ENCODE assay signal across 19 mouse cellular contexts in genomic region chr3:77051884-77052283, GRCm38 (mm10).
DNase-seq lines count a peak whose midpoint lies in the region; ATAC-seq and TF ChIP-seq lines count a peak whose summit lies in the region.
"Had no signal": no experiment of that assay in that cellular context is flagged by ENCODE, and none has a peak within 500 bp of the region (broad histone marks: within the 10 kb centered on the region; RNA-seq: fewer than 3 reads in every experiment).

No protein-coding gene starts in this region.

- H3K9ac ChIP-seq in forebrain, embryonic 14.5 days (ENCODE audit: low read length) = no peak overlapping the region
- no peak overlapping the region for H3K9ac ChIP-seq in forebrain, embryonic 12.5 days
- no peak overlapping the region for H3K9ac ChIP-seq in liver, adult 2 months (ENCODE audit: low read depth, low read length)
- H3K9ac ChIP-seq in liver, postnatal 0 days (replicated peaks) = no peak overlapping the region
- H3K9ac ChIP-seq: heart, embryonic 15.5 days; limb, embryonic 12.5 days had no signal

- no peak for TF ChIP-seq POLR2A in liver, adult 2 months (IDR thresholded peaks at IDR 0.05; ENCODE audit: extremely low read depth, insufficient read depth, low read length)
- TF ChIP-seq POLR2A in brain, embryonic 14.5 days (IDR thresholded peaks at IDR 0.05; ENCODE audit: borderline replicate concordance, extremely low read depth, insufficient read depth, insufficient read length, poor library complexity, severe bottlenecking) = no peak

- TF ChIP-seq CTCF in liver, adult 2 months (IDR thresholded peaks at IDR 0.05; ENCODE audit: low read depth, low read length) = no peak
- no peak for TF ChIP-seq CTCF in brain, embryonic 14.5 days (IDR thresholded peaks at IDR 0.05; ENCODE audit: borderline replicate concordance, extremely low read depth, insufficient read depth, insufficient read length)
- no peak for TF ChIP-seq CTCF in liver, postnatal 0 days (IDR thresholded peaks at IDR 0.05; ENCODE audit: low read depth)

- peak; percentile 37 for DNase-seq in forebrain, embryonic 14.5 days (ENCODE audit: low spot score)
- peak; percentile 4 for DNase-seq in liver, adult 2 months (ENCODE audit: extremely low read depth, low read depth, low spot score)
- no peak for DNase-seq in liver
- peak; percentile 44 for DNase-seq in brain, embryonic 14.5 days (ENCODE audit: low read depth)
- no peak for DNase-seq in liver, postnatal 0 days
- DNase-seq in embryo, embryonic 11 days = no peak
- DNase-seq: adrenal gland, postnatal 10 days; cerebellum, adult 9-11 months; gastrocnemius, postnatal 36 days; kidney, adult 8-10 months; kidney, postnatal 36 days; lung, postnatal 14 days; retina, postnatal 1 day; thymus, postnatal 25 days had no signal

- WGBS in forebrain, embryonic 14.5 days = 93% methylated on average over 1 of the region's 1 CpGs
- WGBS in forebrain, embryonic 12.5 days = 91% methylated on average over 1 of the region's 1 CpGs
- 79% methylated on average over 1 of the region's 1 CpGs for WGBS in liver, adult 2 months
- WGBS in liver, postnatal 0 days (ENCODE audit: insufficient replicate concordance) = 72% methylated on average over 1 of the region's 1 CpGs

- no peak overlapping the region for H3K4me3 ChIP-seq in forebrain, embryonic 14.5 days (ENCODE audit: low read depth, low read length)
- H3K4me3 ChIP-seq in forebrain, embryonic 12.5 days (replicated peaks) = no peak overlapping the region
- H3K4me3 ChIP-seq in liver, adult 2 months (ENCODE audit: insufficient read depth, low read depth, low read length) = no peak overlapping the region
- H3K4me3 ChIP-seq in liver, postnatal 0 days (ENCODE audit: low read depth, low read length) = no peak overlapping the region
- H3K4me3 ChIP-seq: heart, embryonic 15.5 days; limb, embryonic 12.5 days had no signal

- H3K79me2 ChIP-seq in liver, adult 2 months (ENCODE audit: control insufficient read depth, insufficient read depth, low read length) = no peaks in the 10 kb centered on the region

- no peaks in the 10 kb centered on the region for H3K36me3 ChIP-seq in forebrain, embryonic 14.5 days (ENCODE audit: control insufficient read depth, insufficient read depth, low read length)
- no peaks in the 10 kb centered on the region for H3K36me3 ChIP-seq in forebrain, embryonic 12.5 days (replicated peaks)
- H3K36me3 ChIP-seq in liver, adult 2 months (ENCODE audit: control insufficient read depth, insufficient read depth, low read length) = no peaks in the 10 kb centered on the region
- no peaks in the 10 kb centered on the region for H3K36me3 ChIP-seq in liver, postnatal 0 days (replicated peaks; ENCODE audit: insufficient read depth, low read length)
- H3K36me3 ChIP-seq: G1E; heart, embryonic 15.5 days; limb, embryonic 12.5 days had no signal

- H3K4me1 ChIP-seq in forebrain, embryonic 14.5 days (ENCODE audit: control insufficient read depth, insufficient read depth, low read length) = no peaks in the 10 kb centered on the region
- no peaks in the 10 kb centered on the region for H3K4me1 ChIP-seq in forebrain, embryonic 12.5 days
- H3K4me1 ChIP-seq in liver, adult 2 months (ENCODE audit: control insufficient read depth, insufficient read depth, low read length) = no peaks in the 10 kb centered on the region
- no peaks in the 10 kb centered on the region for H3K4me1 ChIP-seq in liver, postnatal 0 days (ENCODE audit: insufficient read depth)
- H3K4me1 ChIP-seq: heart, embryonic 15.5 days; limb, embryonic 12.5 days had no signal

- 0 out of 2 replicates have a peak, but pooled peaks have one; percentile 48 for ATAC-seq in forebrain, embryonic 14.5 days
- no peak for ATAC-seq in forebrain, embryonic 12.5 days (ENCODE audit: low FRiP score)
- peak; percentile 72 for ATAC-seq in liver, postnatal 0 days
- ATAC-seq: activated CD4-positive, CD25-positive, alpha-beta regulatory T cell, adult 4 months had no signal

- H3K27me3 ChIP-seq in forebrain, embryonic 14.5 days (replicated peaks; ENCODE audit: control insufficient read depth, insufficient read depth, low read length) = no peaks in the 10 kb centered on the region
- H3K27me3 ChIP-seq in forebrain, embryonic 12.5 days = no peaks in the 10 kb centered on the region
- no peaks in the 10 kb centered on the region for H3K27me3 ChIP-seq in liver, adult 2 months (ENCODE audit: control insufficient read depth, insufficient read depth, low read length)
- H3K27me3 ChIP-seq in liver, postnatal 0 days (ENCODE audit: insufficient read depth, low read length) = no peaks in the 10 kb centered on the region
- H3K27me3 ChIP-seq: heart, embryonic 15.5 days; limb, embryonic 12.5 days had no signal

- H3K9me3 ChIP-seq in forebrain, embryonic 14.5 days (replicated peaks; ENCODE audit: control insufficient read depth, low read length) = no peaks in the 10 kb centered on the region
- H3K9me3 ChIP-seq in forebrain, embryonic 12.5 days = no peaks in the 10 kb centered on the region
- H3K9me3 ChIP-seq in liver, postnatal 0 days (ENCODE audit: low read length) = no peaks in the 10 kb centered on the region
- H3K9me3 ChIP-seq: G1E; heart, embryonic 15.5 days; limb, embryonic 12.5 days had no signal

- H3K4me2 ChIP-seq in forebrain, embryonic 14.5 days (ENCODE audit: low read length) = no peak overlapping the region
- no peak overlapping the region for H3K4me2 ChIP-seq in forebrain, embryonic 12.5 days
- no peak overlapping the region for H3K4me2 ChIP-seq in liver, postnatal 0 days (ENCODE audit: low read depth, low read length)
- H3K4me2 ChIP-seq: heart, embryonic 15.5 days; limb, embryonic 12.5 days had no signal

- no peak overlapping the region for H3K27ac ChIP-seq in forebrain, embryonic 14.5 days (ENCODE audit: low read depth, low read length)
- no peak overlapping the region for H3K27ac ChIP-seq in forebrain, embryonic 12.5 days
- no peak overlapping the region for H3K27ac ChIP-seq in liver, adult 2 months (replicated peaks; ENCODE audit: insufficient read depth, low read depth, low read length)
- no peak overlapping the region for H3K27ac ChIP-seq in liver, postnatal 0 days (ENCODE audit: low read depth)
- H3K27ac ChIP-seq: heart, embryonic 15.5 days; limb, embryonic 12.5 days had no signal

- TF ChIP-seq EP300 in liver, postnatal 0 days (IDR thresholded peaks at IDR 0.05; ENCODE audit: low read depth) = no peak

Comparison
In these comparisons a context has a peak if more than half of its experiments do, and no peak if none do; other contexts are left out.
1. DNase-seq: peak in forebrain, embryonic 14.5 days (single experiment), liver, adult 2 months (single experiment) and brain, embryonic 14.5 days (single experiment); none in liver (single experiment), liver, postnatal 0 days (single experiment) and embryo, embryonic 11 days (single experiment).